14 mouse cellular contexts compared by ENCODE assay signal in the genomic region with DNA sequence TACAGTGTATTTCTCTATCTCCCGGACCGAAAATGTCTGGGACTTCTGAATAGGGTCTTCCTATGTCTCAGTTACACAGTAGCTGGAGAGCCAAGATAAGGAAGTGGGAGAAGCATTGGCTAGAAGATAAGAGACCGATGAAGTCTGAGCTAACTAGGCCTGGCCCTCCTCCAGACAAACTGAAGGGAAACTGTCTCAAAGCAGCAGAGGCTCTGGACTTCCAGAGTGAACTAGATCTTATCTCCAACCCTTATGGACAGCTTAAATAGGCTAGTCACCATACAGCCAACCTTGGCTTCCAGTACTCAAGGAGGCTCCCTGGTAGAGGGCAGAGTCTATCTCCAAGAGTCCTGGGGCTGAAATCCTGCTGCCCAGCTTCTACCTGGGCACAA. TPM values are rescaled to one million over a fixed set of nuclear protein-coding genes. Genes with fewer than 3 reads are reported as not detected.
DNase-seq lines count a peak whose midpoint lies in the region; ATAC-seq and TF ChIP-seq lines count a peak whose summit lies in the region.
"Had no signal": no experiment of that assay in that cellular context is flagged by ENCODE, and none has a peak within 500 bp of the region (broad histone marks: within the 10 kb centered on the region; RNA-seq: fewer than 3 reads in every experiment).

No protein-coding gene starts in this region.

- no peak for TF ChIP-seq CTCF in bone marrow, adult 2 months (IDR thresholded peaks at IDR 0.05; ENCODE audit: control insufficient read depth, insufficient read depth, low read length)

- DNase-seq in heart, embryonic 10.5 days (ENCODE audit: low spot score): peak; percentile 78
- no peak for DNase-seq in heart, postnatal 25 days (ENCODE audit: low spot score)
- DNase-seq in layer of hippocampus, postnatal 25 days (ENCODE audit: extremely low spot score in 1 of 2, low spot score in 1 of 2): no peak
- no peak for DNase-seq in thymus, adult 18-20 months
- DNase-seq in kidney, adult 18-20 months: no peak
- DNase-seq: adrenal gland, adult 2 months; forebrain, postnatal 0 days; lung, adult 18-20 months; lung, postnatal 4 days had no signal

- ATAC-seq in hematopoietic stem cell, adult 5-6 weeks (replicated peaks in 1 of 2; ENCODE audit: insufficient read depth in 1 of 2, low FRiP score in 2 of 2, low TSS enrichment in 1 of 2, low read depth in 1 of 2, poor library complexity in 2 of 2, severe bottlenecking in 2 of 2): peak; percentile 71 to 78
- peak; percentile 24; the same call in 1 of the 2 replicates for ATAC-seq in megakaryocyte, adult 5-6 weeks (ENCODE audit: poor library complexity, severe bottlenecking)
- ATAC-seq: forebrain, postnatal 0 days had no signal

- H3K4me3 ChIP-seq in heart, embryonic 10.5 days: no peak overlapping the region
- no peak overlapping the region for H3K4me3 ChIP-seq in bone marrow, adult 2 months (replicated peaks; ENCODE audit: control insufficient read depth, low read depth, low read length)
- H3K4me3 ChIP-seq: hindbrain, embryonic 15.5 days; neural tube, embryonic 12.5 days had no signal

- 43% methylated on average over 3 of the region's 3 CpGs for WGBS in heart, embryonic 10.5 days
- 25% methylated on average over 3 of the region's 3 CpGs for WGBS in bone marrow, adult 2 months

- H3K4me1 ChIP-seq in heart, embryonic 10.5 days: peaks cover 7% of the 10 kb centered on the region; the same call in 1 of the 2 replicates
- H3K4me1 ChIP-seq in bone marrow, adult 2 months (ENCODE audit: control insufficient read depth, insufficient read depth, low read length): peaks cover 2% of the 10 kb centered on the region
- H3K4me1 ChIP-seq: hindbrain, embryonic 15.5 days; neural tube, embryonic 12.5 days had no signal

- H3K27ac ChIP-seq in heart, embryonic 10.5 days: no peak overlapping the region; the same call in 1 of the 2 replicates
- peak overlapping the region; percentile 70 for H3K27ac ChIP-seq in bone marrow, adult 2 months (ENCODE audit: control insufficient read depth, insufficient read depth, low read depth, low read length, poor library complexity)
- H3K27ac ChIP-seq: hindbrain, embryonic 15.5 days; neural tube, embryonic 12.5 days had no signal

- TF ChIP-seq POLR2A in bone marrow, adult 2 months (IDR thresholded peaks at IDR 0.05; ENCODE audit: borderline replicate concordance, control insufficient read depth, low read depth, low read length): no peak

- H3K27me3 ChIP-seq in heart, embryonic 10.5 days (ENCODE audit: insufficient read depth, poor library complexity, severe bottlenecking): no peaks in the 10 kb centered on the region
- H3K27me3 ChIP-seq: hindbrain, embryonic 15.5 days; neural tube, embryonic 12.5 days had no signal

- H3K9me3 ChIP-seq in heart, embryonic 10.5 days: no peaks in the 10 kb centered on the region
- H3K9me3 ChIP-seq: hindbrain, embryonic 15.5 days; neural tube, embryonic 12.5 days had no signal

- intact Hi-C loops in heart, postnatal 25 days (cut with DNase I): no loop called here

- peaks cover 94% of the 10 kb centered on the region for H3K36me3 ChIP-seq in heart, embryonic 10.5 days

RNA-seq across cellular contexts. Expression of a gene that starts 16.7 kb away (rescaled TPM):
- 291 and 318 TPM in 2 replicates for polyA plus RNA-seq in heart, embryonic 10.5 days (2016; fragmentation: Nextera tagmentation; extraction: Ambion mirVana)
- total RNA-seq in heart, postnatal 25 days (2021): 100 to 1,000 TPM; 171 to 178 TPM
- 104 and 143 TPM in 2 replicates for polyA plus RNA-seq in bone marrow, adult 2 months (2011; ENCODE audit: insufficient read depth, insufficient read length, low replicate concordance, missing spikeins)
- 151 and 212 TPM in 2 replicates for total RNA-seq in hematopoietic stem cell, adult 5-6 weeks (2017)
- 52.4 and 55.3 TPM in 2 replicates for total RNA-seq in megakaryocyte, adult 5-6 weeks (2015)
- 105 and 107 TPM in 2 replicates for total RNA-seq in megakaryocyte, adult 5-6 weeks (2017)
- 100 to 1,000 TPM; 114 to 125 TPM for total RNA-seq in layer of hippocampus, postnatal 25 days (2021)

RNA-seq across cellular contexts. Expression of a gene that starts 34.2 kb away (rescaled TPM):
- polyA plus RNA-seq in heart, embryonic 10.5 days (2016; fragmentation: Nextera tagmentation; extraction: Ambion mirVana): 41.7 and 58.0 TPM in 2 replicates
- total RNA-seq in heart, postnatal 25 days (2021): 10 to 100 TPM; 18.3 to 18.4 TPM
- polyA plus RNA-seq in bone marrow, adult 2 months (2011; ENCODE audit: insufficient read depth, insufficient read length, low replicate concordance, missing spikeins): 86.2 and 209 TPM in 2 replicates
- 57.2 and 77.7 TPM in 2 replicates for total RNA-seq in hematopoietic stem cell, adult 5-6 weeks (2017)
- 27.5 and 31.5 TPM in 2 replicates for total RNA-seq in megakaryocyte, adult 5-6 weeks (2015)
- 39.8 and 45.1 TPM in 2 replicates for total RNA-seq in megakaryocyte, adult 5-6 weeks (2017)
- total RNA-seq in layer of hippocampus, postnatal 25 days (2021): 10 to 100 TPM; 46.0 to 56.4 TPM
